Mouse (Mus musculus): ENCODE data around the gene Polr3k. TPM values are rescaled to one million over a fixed set of nuclear protein-coding genes. Genes with fewer than 3 reads are reported as not detected.

The Polr3k gene
- polyA plus RNA-seq, 1 experiment from 2014 or later: 38.2 TPM

GRCm38 (mm10) chr2:181845709-181846394 is 18.3 kb upstream of the Polr3k start:
- no peak for TF ChIP-seq CTCF (IDR thresholded peaks at IDR 0.05; ENCODE audit: low read depth)
- Histone ChIP-seq H3K27me3 (replicated peaks; ENCODE audit: control insufficient read depth, insufficient read depth, low read length) (no peaks in the 10 kb centered on the region), H3K9me3 (ENCODE audit: control insufficient read depth) (no peaks in the 10 kb centered on the region), H3K27ac (ENCODE audit: low read depth, low read length) (no peak overlapping the region), H3K4me2 (replicated peaks; ENCODE audit: low read depth) (no peak overlapping the region), H3K4me1 (replicated peaks; ENCODE audit: control insufficient read depth, insufficient read depth, low read length) (no peaks in the 10 kb centered on the region), H3K9ac (ENCODE audit: low read depth, low read length) (no peak overlapping the region), H3K36me3 (ENCODE audit: control insufficient read depth, insufficient read depth) (peaks cover 38% of the 10 kb centered on the region), H3K4me3 (ENCODE audit: low read depth, low read length) (no peak overlapping the region)
- ATAC-seq: peak; percentile 82
- 47% methylated on average over 5 of the region's 5 CpGs for WGBS

GRCm38 (mm10) chr2:181864536-181864860 is 361 bp downstream of the Polr3k start:
- 0% methylated on average over 22 of the region's 22 CpGs for WGBS
- Histone ChIP-seq H3K4me3 (ENCODE audit: low read depth, low read length) (peak overlapping the region; percentile 78), H3K4me2 (replicated peaks; ENCODE audit: low read depth) (peak overlapping the region; percentile 89), H3K4me1 (replicated peaks; ENCODE audit: control insufficient read depth, insufficient read depth, low read length) (peaks cover 2% of the 10 kb centered on the region; the same call in 1 of the 2 replicates), H3K9ac (ENCODE audit: low read depth, low read length) (peak overlapping the region; percentile 73), H3K36me3 (ENCODE audit: control insufficient read depth, insufficient read depth) (peaks cover 13% of the 10 kb centered on the region), H3K27ac (ENCODE audit: low read depth, low read length) (peak overlapping the region; percentile 77), H3K9me3 (ENCODE audit: control insufficient read depth) (no peaks in the 10 kb centered on the region), H3K27me3 (replicated peaks; ENCODE audit: control insufficient read depth, insufficient read depth, low read length) (no peaks in the 10 kb centered on the region)
- no peak for TF ChIP-seq CTCF (IDR thresholded peaks at IDR 0.05; ENCODE audit: low read depth)
- no peak; the same call in none of the 2 replicates for ATAC-seq

- Histone ChIP-seq H3K4me1 (replicated peaks; ENCODE audit: control insufficient read depth, insufficient read depth, low read length) (peaks cover 2% of the 10 kb centered on the region; the same call in 1 of the 2 replicates), H3K4me3 (ENCODE audit: low read depth, low read length) (no peak overlapping the region), H3K9me3 (ENCODE audit: control insufficient read depth) (no peaks in the 10 kb centered on the region), H3K27me3 (replicated peaks; ENCODE audit: control insufficient read depth, insufficient read depth, low read length) (no peaks in the 10 kb centered on the region), H3K9ac (ENCODE audit: low read depth, low read length) (no peak overlapping the region), H3K36me3 (ENCODE audit: control insufficient read depth, insufficient read depth) (peaks cover 15% of the 10 kb centered on the region), H3K27ac (ENCODE audit: low read depth, low read length) (no peak overlapping the region), H3K4me2 (replicated peaks; ENCODE audit: low read depth) (no peak overlapping the region)
- 48% methylated on average over 5 of the region's 5 CpGs for WGBS
- TF ChIP-seq CTCF (IDR thresholded peaks at IDR 0.05; ENCODE audit: low read depth): peak; percentile 89
- ATAC-seq: no peak
These were observed 2.8 kb downstream of the Polr3k start for GRCm38 (mm10) chr2:181866931-181867330.

- Histone ChIP-seq H3K4me2 (replicated peaks; ENCODE audit: low read depth) (no peak overlapping the region), H3K27ac (ENCODE audit: low read depth, low read length) (no peak overlapping the region), H3K9me3 (ENCODE audit: control insufficient read depth) (no peaks in the 10 kb centered on the region), H3K27me3 (replicated peaks; ENCODE audit: control insufficient read depth, insufficient read depth, low read length) (no peaks in the 10 kb centered on the region), H3K4me1 (replicated peaks; ENCODE audit: control insufficient read depth, insufficient read depth, low read length) (no peaks in the 10 kb centered on the region), H3K36me3 (ENCODE audit: control insufficient read depth, insufficient read depth) (peaks cover 22% of the 10 kb centered on the region), H3K4me3 (ENCODE audit: low read depth, low read length) (no peak overlapping the region), H3K9ac (ENCODE audit: low read depth, low read length) (no peak overlapping the region)
- WGBS: 95% methylated on average over 2 of the region's 2 CpGs
- TF ChIP-seq CTCF (IDR thresholded peaks at IDR 0.05; ENCODE audit: low read depth): no peak
- peak; percentile 36; the same call in 1 of the 2 replicates for ATAC-seq
These were observed 6.9 kb downstream of the Polr3k start for GRCm38 (mm10) chr2:181871039-181871438.

GRCm38 (mm10) chr2:181878903-181879302 is 14.8 kb downstream of the Polr3k start:
- no peak overlapping the region for H3K9ac ChIP-seq (ENCODE audit: low read depth, low read length)
- no peaks in the 10 kb centered on the region for H3K27me3 ChIP-seq (replicated peaks; ENCODE audit: control insufficient read depth, insufficient read depth, low read length)
- ATAC-seq: no peak
- no peaks in the 10 kb centered on the region for H3K4me1 ChIP-seq (replicated peaks; ENCODE audit: control insufficient read depth, insufficient read depth, low read length)
- H3K9me3 ChIP-seq (ENCODE audit: control insufficient read depth): no peaks in the 10 kb centered on the region
- WGBS: 66% methylated on average over 1 of the region's 1 CpGs
- peaks cover 5% of the 10 kb centered on the region; the same call in 1 of the 2 replicates for H3K36me3 ChIP-seq (ENCODE audit: control insufficient read depth, insufficient read depth)
- TF ChIP-seq CTCF (IDR thresholded peaks at IDR 0.05; ENCODE audit: low read depth): no peak
- no peak overlapping the region for H3K4me2 ChIP-seq (replicated peaks; ENCODE audit: low read depth)
- no peak overlapping the region for H3K27ac ChIP-seq (ENCODE audit: low read depth, low read length)
- H3K4me3 ChIP-seq (ENCODE audit: low read depth, low read length): no peak overlapping the region

GRCm38 (mm10) chr2:181883022-181883749 is 19.0 kb downstream of the Polr3k start:
- Histone ChIP-seq H3K4me3 (ENCODE audit: low read depth, low read length) (no peak overlapping the region), H3K27ac (ENCODE audit: low read depth, low read length) (peak overlapping the region; percentile 73), H3K4me2 (replicated peaks; ENCODE audit: low read depth) (no peak overlapping the region), H3K9ac (ENCODE audit: low read depth, low read length) (no peak overlapping the region), H3K9me3 (ENCODE audit: control insufficient read depth) (no peaks in the 10 kb centered on the region), H3K27me3 (replicated peaks; ENCODE audit: control insufficient read depth, insufficient read depth, low read length) (no peaks in the 10 kb centered on the region), H3K36me3 (ENCODE audit: control insufficient read depth, insufficient read depth) (no peaks in the 10 kb centered on the region), H3K4me1 (replicated peaks; ENCODE audit: control insufficient read depth, insufficient read depth, low read length) (no peaks in the 10 kb centered on the region)
- no peak for TF ChIP-seq CTCF (IDR thresholded peaks at IDR 0.05; ENCODE audit: low read depth)
- 32% methylated on average over 3 of the region's 3 CpGs for WGBS
- ATAC-seq: peak; percentile 92
